Mouse (Mus musculus): Measurements from ENCODE around the gene Trit1.
"Not testable (repeated sequence)": the region's sequence is repeated elsewhere in the genome, so short reads cannot be mapped to it uniquely, and the experiment has no call there.

The Trit1 gene

GRCm38 (mm10) chr4:122998537-122999262, 17.7 kb upstream of the Trit1 start:
- no peak for DNase-seq

GRCm38 (mm10) chr4:122999263-122999691, 17.1 kb upstream of the Trit1 start:
- DNase-seq: no peak

GRCm38 (mm10) chr4:123000130-123000529, 16.3 kb upstream of the Trit1 start:
- no peak for DNase-seq

- no peak for DNase-seq
Observed at GRCm38 (mm10) chr4:123000617-123001342, 15.6 kb upstream of the Trit1 start.

GRCm38 (mm10) chr4:123005054-123005966, 11.1 kb upstream of the Trit1 start:
- DNase-seq: peak; percentile 38

- not testable (repeated sequence) for DNase-seq
Observed at GRCm38 (mm10) chr4:123012501-123012900, 3.9 kb upstream of the Trit1 start.

- DNase-seq: no peak
Observed at GRCm38 (mm10) chr4:123013346-123013945, 3.0 kb upstream of the Trit1 start.

GRCm38 (mm10) chr4:123013949-123014406, 2.4 kb upstream of the Trit1 start:
- no peak for DNase-seq

GRCm38 (mm10) chr4:123014501-123015282, 1.7 kb upstream of the Trit1 start:
- no peak for DNase-seq

GRCm38 (mm10) chr4:123021591-123021990, 5.2 kb downstream of the Trit1 start:
- no peak for DNase-seq

GRCm38 (mm10) chr4:123022896-123023295, 6.5 kb downstream of the Trit1 start:
- no peak for DNase-seq

GRCm38 (mm10) chr4:123025418-123025817, 9.0 kb downstream of the Trit1 start:
- DNase-seq: no peak

- DNase-seq: no peak
Observed at GRCm38 (mm10) chr4:123026161-123026560, 9.8 kb downstream of the Trit1 start.

- DNase-seq: no peak
Observed at GRCm38 (mm10) chr4:123026597-123026996, 10.2 kb downstream of the Trit1 start.

- DNase-seq: no peak
Observed at GRCm38 (mm10) chr4:123034841-123035240, 18.4 kb downstream of the Trit1 start.

GRCm38 (mm10) chr4:123035636-123036035, 19.2 kb downstream of the Trit1 start:
- no peak for DNase-seq

- no peak for DNase-seq
Observed at GRCm38 (mm10) chr4:123036710-123037109, 20.3 kb downstream of the Trit1 start.

- DNase-seq: no peak
Observed at GRCm38 (mm10) chr4:123041131-123041530, 24.7 kb downstream of the Trit1 start.

GRCm38 (mm10) chr4:123043858-123044257, 27.5 kb downstream of the Trit1 start:
- no peak for DNase-seq

GRCm38 (mm10) chr4:123044842-123045241, 28.4 kb downstream of the Trit1 start:
- DNase-seq: no peak

- peak; percentile 53 for DNase-seq
Observed at GRCm38 (mm10) chr4:123046300-123046699, 29.9 kb downstream of the Trit1 start.
